Mouse (Mus musculus) cerebellum, adult 9-11 months (tissue): ENCODE results near the gene Gm6899.

Source experiments
- DNase-seq: peaks from one replicate; pipeline ENCODE4 v3.0.0; 2022

The Gm6899 gene

GRCm38 (mm10) chr11:26593061-26594059 is at the start of gene Gm6899, which contains the start of gene Vrk2:
Gm6899 (plus strand) TSS chr11:26593241.
Vrk2 (minus strand) TSS chr11:26593999.
- peak; percentile 2 for DNase-seq

- no peak for DNase-seq
Observed at GRCm38 (mm10) chr11:26551551-26551950, 41.5 kb upstream of the Gm6899 start.

GRCm38 (mm10) chr11:26585409-26586366 is 7.4 kb upstream of the Gm6899 start:
- DNase-seq, result no peak

- peak; percentile 22 for DNase-seq
Observed at GRCm38 (mm10) chr11:26586367-26587183, 6.5 kb upstream of the Gm6899 start.

- no peak for DNase-seq
Observed at GRCm38 (mm10) chr11:26587184-26587524, 5.9 kb upstream of the Gm6899 start.

GRCm38 (mm10) chr11:26592395-26593053 is 517 bp upstream of the Gm6899 start:
- no peak for DNase-seq

GRCm38 (mm10) chr11:26594487-26594886 is 1.4 kb downstream of the Gm6899 start:
- DNase-seq, result no peak

- DNase-seq, result no peak
Observed at GRCm38 (mm10) chr11:26596186-26596585, 3.1 kb downstream of the Gm6899 start.

- no peak for DNase-seq
Observed at GRCm38 (mm10) chr11:26597145-26597544, 4.1 kb downstream of the Gm6899 start.

- DNase-seq, result no peak
Observed at GRCm38 (mm10) chr11:26597761-26598160, 4.7 kb downstream of the Gm6899 start.

GRCm38 (mm10) chr11:26598876-26599275 is 5.8 kb downstream of the Gm6899 start:
- DNase-seq, result no peak

GRCm38 (mm10) chr11:26600692-26601091 is 7.7 kb downstream of the Gm6899 start:
- no peak for DNase-seq

- DNase-seq, result no peak
Observed at GRCm38 (mm10) chr11:26601571-26602175, 8.6 kb downstream of the Gm6899 start.

GRCm38 (mm10) chr11:26604061-26604655 is 11.1 kb downstream of the Gm6899 start:
- no peak for DNase-seq

GRCm38 (mm10) chr11:26608795-26609194 is 15.8 kb downstream of the Gm6899 start:
- no peak for DNase-seq

GRCm38 (mm10) chr11:26618475-26619223 is 25.6 kb downstream of the Gm6899 start:
- no peak for DNase-seq

- no peak for DNase-seq
Observed at GRCm38 (mm10) chr11:26622727-26623126, 29.7 kb downstream of the Gm6899 start.

GRCm38 (mm10) chr11:26636239-26636638 is 43.2 kb downstream of the Gm6899 start:
- DNase-seq, result no peak

- no peak for DNase-seq
Observed at GRCm38 (mm10) chr11:26640314-26640785, 47.3 kb downstream of the Gm6899 start.

GRCm38 (mm10) chr11:26642141-26642540 is 49.1 kb downstream of the Gm6899 start:
- DNase-seq, result no peak
